In genomic region chr16:30971950-30972541, GRCm38 (mm10) we compare ENCODE assay signal across 9 mouse cellular contexts.
A peak's percentile ranks its signal among the peaks of the same experiment; 100 is the strongest.
DNase-seq lines count a peak whose midpoint lies in the region; ATAC-seq lines count a peak whose summit lies in the region.
"Had no signal": no experiment of that assay in that cellular context is flagged by ENCODE, and none has a peak within 500 bp of the region (broad histone marks: within the 10 kb centered on the region; RNA-seq: fewer than 3 reads in every experiment).

No protein-coding gene starts in this region.

- DNase-seq in ZHBTc4 (ENCODE audit: low read depth, low spot score), result peak; percentile 28
- DNase-seq in kidney, adult 9 months, result peak; percentile 63
- DNase-seq in lung, postnatal 36 days, result peak; percentile 76
- peak; percentile 60 for DNase-seq in thymus, postnatal 4 days
- no peak for DNase-seq in forebrain, embryonic 11.5 days (ENCODE audit: low spot score)
- no peak for DNase-seq in retina, embryonic 14.5 days (ENCODE audit: low spot score)

- H3K9me3 ChIP-seq in intestine, embryonic 15.5 days, result no peaks in the 10 kb centered on the region
- H3K9me3 ChIP-seq in intestine, embryonic 16.5 days (ENCODE audit: control insufficient read depth, low read length), result no peaks in the 10 kb centered on the region
- no peaks in the 10 kb centered on the region for H3K9me3 ChIP-seq in forebrain, embryonic 11.5 days (ENCODE audit: control insufficient read depth, low read length)
- H3K9me3 ChIP-seq: hindbrain, embryonic 15.5 days had no signal

- H3K27me3 ChIP-seq in intestine, embryonic 15.5 days (replicated peaks), result no peaks in the 10 kb centered on the region
- no peaks in the 10 kb centered on the region for H3K27me3 ChIP-seq in intestine, embryonic 16.5 days (replicated peaks; ENCODE audit: control insufficient read depth, insufficient read depth, low read length)
- no peaks in the 10 kb centered on the region for H3K27me3 ChIP-seq in forebrain, embryonic 11.5 days (ENCODE audit: control insufficient read depth, insufficient read depth, low read length)
- H3K27me3 ChIP-seq: hindbrain, embryonic 15.5 days had no signal

- ATAC-seq in intestine, embryonic 15.5 days, result no peak
- ATAC-seq in intestine, embryonic 16.5 days, result no peak
- ATAC-seq in forebrain, embryonic 11.5 days (replicated peaks; ENCODE audit: low FRiP score), result no peak

- no peaks in the 10 kb centered on the region for H3K36me3 ChIP-seq in intestine, embryonic 15.5 days
- H3K36me3 ChIP-seq in intestine, embryonic 16.5 days (ENCODE audit: control insufficient read depth, insufficient read depth, low read length), result no peaks in the 10 kb centered on the region
- no peaks in the 10 kb centered on the region for H3K36me3 ChIP-seq in forebrain, embryonic 11.5 days (ENCODE audit: control insufficient read depth, insufficient read depth, low read length)
- H3K36me3 ChIP-seq: hindbrain, embryonic 15.5 days had no signal

- H3K27ac ChIP-seq in intestine, embryonic 15.5 days, result 0 out of 2 replicates have a peak overlapping the region, but pooled peaks have one; percentile 15
- no peak overlapping the region for H3K27ac ChIP-seq in intestine, embryonic 16.5 days (ENCODE audit: low read length)
- H3K27ac ChIP-seq in forebrain, embryonic 11.5 days (ENCODE audit: low read depth, low read length), result no peak overlapping the region; the same call in 1 of the 2 replicates
- H3K27ac ChIP-seq: hindbrain, embryonic 15.5 days had no signal

- no peak overlapping the region for H3K4me3 ChIP-seq in intestine, embryonic 15.5 days (replicated peaks)
- H3K4me3 ChIP-seq in intestine, embryonic 16.5 days (ENCODE audit: low read length), result no peak overlapping the region
- no peak overlapping the region for H3K4me3 ChIP-seq in forebrain, embryonic 11.5 days (ENCODE audit: low read depth, low read length)
- H3K4me3 ChIP-seq: hindbrain, embryonic 15.5 days had no signal

- H3K4me2 ChIP-seq in intestine, embryonic 15.5 days (replicated peaks), result no peak overlapping the region
- H3K4me2 ChIP-seq in intestine, embryonic 16.5 days (ENCODE audit: low read depth, low read length), result no peak overlapping the region
- H3K4me2 ChIP-seq in forebrain, embryonic 11.5 days (ENCODE audit: low read depth, low read length, severe bottlenecking), result no peak overlapping the region
- H3K4me2 ChIP-seq: hindbrain, embryonic 15.5 days had no signal

- WGBS in intestine, embryonic 15.5 days, result 82% methylated on average over 18 of the region's 18 CpGs
- WGBS in intestine, embryonic 16.5 days, result 78% methylated on average over 18 of the region's 18 CpGs
- 91% methylated on average over 18 of the region's 18 CpGs for WGBS in forebrain, embryonic 11.5 days

- H3K4me1 ChIP-seq in intestine, embryonic 15.5 days (replicated peaks), result peaks cover 37% of the 10 kb centered on the region
- H3K4me1 ChIP-seq in intestine, embryonic 16.5 days (ENCODE audit: control insufficient read depth, insufficient read depth, low read length), result peaks cover 33% of the 10 kb centered on the region
- H3K4me1 ChIP-seq in forebrain, embryonic 11.5 days (replicated peaks; ENCODE audit: control insufficient read depth, insufficient read depth, low read length), result peaks cover 3% of the 10 kb centered on the region; the same call in 1 of the 2 replicates

- no peak overlapping the region for H3K9ac ChIP-seq in intestine, embryonic 15.5 days
- no peak overlapping the region for H3K9ac ChIP-seq in intestine, embryonic 16.5 days (ENCODE audit: low read depth, low read length)
- no peak overlapping the region for H3K9ac ChIP-seq in forebrain, embryonic 11.5 days (ENCODE audit: low read length)
- H3K9ac ChIP-seq: hindbrain, embryonic 15.5 days had no signal

Comparison
In these comparisons a context has a peak if more than half of its experiments do, and no peak if none do; other contexts are left out.
1. DNase-seq: peak in ZHBTc4 (single experiment), kidney, adult 9 months (single experiment), lung, postnatal 36 days (single experiment) and thymus, postnatal 4 days (single experiment); none in forebrain, embryonic 11.5 days (single experiment) and retina, embryonic 14.5 days (single experiment).